Mouse (Mus musculus) c-Kit-positive CD71-positive TER-119-negative erythroid progenitor cells, embryonic 14.5 days (primary cell): ENCODE measurements at regions not wholly inside any gene's neighbourhood (a gene's known extent, or its start where the extent isn't known, plus 50 kb on each side); places are given as distances from the start of the nearest gene placed in this dataset.

Experiments used
- DNase-seq: peaks from one replicate; pipeline ENCODE4 v3.0.0-alpha.2; 2013; ENCODE audit warnings: low read depth

GRCm38 (mm10) chr4:56619803-56620202, 120.1 kb upstream of the Gm26657 start:
- DNase-seq = no peak

GRCm38 (mm10) chr4:56619054-56619453, 120.8 kb upstream of the Gm26657 start:
- no peak for DNase-seq

- no peak for DNase-seq
Measured at GRCm38 (mm10) chr4:56618433-56618832, 121.4 kb upstream of the Gm26657 start.

- no peak for DNase-seq
Measured at GRCm38 (mm10) chr4:56617661-56618360, 122.1 kb upstream of the Gm26657 start.

- no peak for DNase-seq
Measured at GRCm38 (mm10) chr4:56612325-56612724, 127.5 kb upstream of the Gm26657 start.

- DNase-seq = no peak
Measured at GRCm38 (mm10) chr4:56611751-56612150, 128.1 kb upstream of the Gm26657 start.

GRCm38 (mm10) chr4:56610273-56610672, 129.6 kb upstream of the Gm26657 start:
- DNase-seq = no peak

GRCm38 (mm10) chr4:56608701-56609100, 131.2 kb upstream of the Gm26657 start:
- no peak for DNase-seq

GRCm38 (mm10) chr4:56598398-56598797, 141.5 kb upstream of the Gm26657 start:
- DNase-seq = no peak

GRCm38 (mm10) chr4:56597931-56598330, 141.9 kb upstream of the Gm26657 start:
- no peak for DNase-seq

GRCm38 (mm10) chr4:56582405-56582804, 157.5 kb upstream of the Gm26657 start:
- no peak for DNase-seq

- no peak for DNase-seq
Measured at GRCm38 (mm10) chr4:56576837-56577548, 162.9 kb upstream of the Gm26657 start.

- no peak for DNase-seq
Measured at GRCm38 (mm10) chr4:56552126-56552525, 187.7 kb upstream of the Gm26657 start.

- no peak for DNase-seq
Measured at GRCm38 (mm10) chr4:56533344-56533985, 206.4 kb upstream of the Gm26657 start.

GRCm38 (mm10) chr4:56532921-56533320, 206.9 kb upstream of the Gm26657 start:
- no peak for DNase-seq

GRCm38 (mm10) chr4:56528571-56528970, 211.3 kb upstream of the Gm26657 start:
- DNase-seq = no peak

GRCm38 (mm10) chr4:56524430-56524985, 215.4 kb upstream of the Gm26657 start:
- DNase-seq = no peak

GRCm38 (mm10) chr4:56507770-56508169, 232.1 kb upstream of the Gm26657 start:
- no peak for DNase-seq

GRCm38 (mm10) chr4:56506786-56507185, 233.1 kb upstream of the Gm26657 start:
- no peak for DNase-seq

GRCm38 (mm10) chr4:56506067-56506466, 233.8 kb upstream of the Gm26657 start:
- DNase-seq = no peak

- DNase-seq = no peak
Measured at GRCm38 (mm10) chr4:56492537-56493221, 247.2 kb upstream of the Gm26657 start.

- no peak for DNase-seq
Measured at GRCm38 (mm10) chr4:56489361-56489760, 250.5 kb upstream of the Gm26657 start.
